Mouse (Mus musculus) brain, embryonic 14.5 days (tissue): ENCODE measurements at regions not wholly inside any gene's neighbourhood (a gene's known extent, or its start where the extent isn't known, plus 50 kb on each side); places are given as distances from the start of the nearest gene placed in this dataset.

ENCODE experiments used
- CTCF ChIP-seq: fragments of 200-500 bp; IDR thresholded peaks from 2 replicates; pipeline ENCODE4 v1.5.1; 2012; ENCODE audit warnings: inconsistent platforms, mild to moderate bottlenecking, moderate library complexity, borderline replicate concordance; ENCODE audit not compliant: insufficient read depth, insufficient read length; ENCODE audit errors: extremely low read depth
- POLR2A ChIP-seq: fragments of 200-500 bp; IDR thresholded peaks from 2 replicates; pipeline ENCODE4 v1.6.1; 2012; ENCODE audit warnings: mild to moderate bottlenecking, inconsistent platforms, borderline replicate concordance; ENCODE audit not compliant: poor library complexity, insufficient read depth, insufficient read length, severe bottlenecking; ENCODE audit errors: extremely low read depth

DNA sequence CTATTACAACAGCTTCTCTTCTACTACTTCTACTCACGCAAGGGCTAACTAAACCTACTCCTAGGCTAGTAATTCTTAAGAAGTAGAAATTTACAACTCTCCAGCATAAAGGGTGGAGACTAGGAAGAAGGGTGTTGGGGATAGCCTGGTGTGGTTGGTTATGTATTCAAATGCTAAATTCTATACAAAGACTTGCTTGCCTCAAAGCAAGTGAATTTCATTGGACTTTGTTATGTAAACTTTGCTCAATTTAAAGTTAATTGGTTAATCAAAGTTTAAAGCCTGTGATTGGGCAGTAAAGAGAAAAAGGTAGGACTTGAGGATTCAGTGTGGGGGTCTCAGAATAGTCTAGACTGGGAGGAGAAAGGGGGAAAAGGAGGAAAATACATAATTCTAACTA, 756.7 kb upstream of the Epha5 start:
- no peak for TF ChIP-seq CTCF
- no peak for TF ChIP-seq POLR2A
